Mouse (Mus musculus) lung, postnatal 0 days (tissue): ENCODE measurements at regions not wholly inside any gene's neighbourhood (a gene's known extent, or its start where the extent isn't known, plus 50 kb on each side); places are given as distances from the start of the nearest gene placed in this dataset.

Source experiments
- ATAC-seq: fragments of 200-750 bp; cut with Nextera tagmentation; 2 replicates; pipeline ENCODE4 v1.8.0; 2017; ENCODE audit warnings: moderate library complexity
- DNase-seq: peaks from one replicate; pipeline ENCODE4 v3.0.0-alpha.2; 2016; ENCODE audit warnings: low spot score
- H3K27ac ChIP-seq: fragments of 300-500 bp; sonication (generic); 2 replicates; pipeline ENCODE4 v1.5.1; 2014; ENCODE audit warnings: antibody characterized with exemption, mild to moderate bottlenecking, low read length, mixed read lengths
- H3K27me3 ChIP-seq: fragments of 300-500 bp; sonication (generic); replicated peaks from 2 replicates; pipeline ENCODE4 v1.6.1; 2014; ENCODE audit warnings: low read length, mixed read lengths; ENCODE audit not compliant: insufficient read depth
- H3K36me3 ChIP-seq: fragments of 300-500 bp; sonication (generic); 2 replicates; pipeline ENCODE4 v1.6.1; 2014; ENCODE audit warnings: low read length, mixed read lengths; ENCODE audit not compliant: insufficient read depth
- H3K4me1 ChIP-seq: fragments of 300-500 bp; sonication (generic); 2 replicates; pipeline ENCODE4 v1.6.1; 2014; ENCODE audit warnings: antibody characterized with exemption, low read depth, low read length, mixed read lengths; ENCODE audit not compliant: insufficient read depth
- H3K4me2 ChIP-seq: fragments of 300-500 bp; sonication (generic); replicated peaks from 2 replicates; pipeline ENCODE4 v1.6.1; 2014; ENCODE audit warnings: low read depth, mild to moderate bottlenecking, low read length, moderate library complexity, mixed read lengths
- H3K4me3 ChIP-seq: fragments of 300-500 bp; sonication (generic); 2 replicates; pipeline ENCODE4 v1.5.1; 2014; ENCODE audit warnings: low read depth, low read length
- H3K9ac ChIP-seq: fragments of 300-500 bp; sonication (generic); replicated peaks from 2 replicates; pipeline ENCODE4 v1.6.1; 2014; ENCODE audit warnings: low read depth, mild to moderate bottlenecking
- H3K9me3 ChIP-seq: fragments of 300-500 bp; sonication (generic); 2 replicates; pipeline ENCODE4 v1.6.1; 2016; ENCODE audit warnings: low read length, mixed read lengths
- CTCF ChIP-seq: IDR thresholded peaks from 2 replicates; pipeline ENCODE4 v1.5.1; 2016; ENCODE audit warnings: antibody characterized with exemption, mild to moderate bottlenecking
- EP300 ChIP-seq: IDR thresholded peaks from 2 replicates; pipeline ENCODE4 v1.6.1; 2016; ENCODE audit warnings: antibody characterized with exemption, mild to moderate bottlenecking, control low read depth
- WGBS: fragments of 180-500 bp; shearing (Covaris S2); extraction: QIAGEN DNeasy Blood & Tissue Kit; methylation state at CpG from one replicate; pipeline ENCODE4 v1.1.7; 2014; 5-methylcytosine and 5-hydroxymethylcytosine counted together

DNA sequence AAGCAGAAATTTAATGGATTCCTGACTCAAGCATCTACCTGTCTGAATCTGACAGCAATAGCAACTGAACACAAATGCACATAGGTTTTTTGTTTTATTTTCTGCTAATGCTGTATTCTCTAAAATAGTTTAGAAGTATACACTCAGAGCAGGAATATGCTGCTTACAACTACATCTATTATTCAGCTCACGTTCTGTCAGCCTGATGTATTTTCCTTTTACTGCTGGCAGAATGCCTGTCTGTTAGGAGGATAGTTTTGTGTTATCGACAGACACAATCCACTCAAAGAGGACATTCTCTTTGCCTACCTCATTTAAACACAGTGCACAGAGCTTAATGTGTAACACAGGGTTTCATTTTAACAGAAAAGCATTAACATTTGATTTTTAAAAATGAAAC is 269.8 kb upstream of the Chrm3 start:
- no peak overlapping the region for H3K9ac ChIP-seq
- H3K4me1 ChIP-seq, result no peaks in the 10 kb centered on the region
- no peak overlapping the region for H3K4me3 ChIP-seq
- H3K27me3 ChIP-seq, result no peaks in the 10 kb centered on the region
- H3K27ac ChIP-seq, result no peak overlapping the region
- 39% methylated on average over 2 of the region's 2 CpGs for WGBS
- no peaks in the 10 kb centered on the region for H3K9me3 ChIP-seq
- no peak for DNase-seq
- no peaks in the 10 kb centered on the region for H3K36me3 ChIP-seq
- TF ChIP-seq CTCF (no peak), EP300 (no peak)
- H3K4me2 ChIP-seq, result no peak overlapping the region
- ATAC-seq, result no peak

- no peaks in the 10 kb centered on the region for H3K27me3 ChIP-seq
Measured at GRCm38 (mm10) chr13:10619661-10620060, 259.0 kb upstream of the Chrm3 start.

GRCm38 (mm10) chr13:10618421-10618954 is 257.8 kb upstream of the Chrm3 start:
- Histone ChIP-seq H3K4me2 (no peak overlapping the region), H3K27me3 (no peaks in the 10 kb centered on the region), H3K4me1 (no peaks in the 10 kb centered on the region), H3K27ac (no peak overlapping the region), H3K9ac (no peak overlapping the region), H3K36me3 (no peaks in the 10 kb centered on the region), H3K4me3 (no peak overlapping the region), H3K9me3 (no peaks in the 10 kb centered on the region)
- 60% methylated on average over 3 of the region's 3 CpGs for WGBS
- TF ChIP-seq CTCF, result no peak
- TF ChIP-seq EP300, result no peak
- ATAC-seq (no peak), DNase-seq (no peak)

More at GRCm38 (mm10) chr13:10619661-10620060, 259.0 kb upstream of the Chrm3 start:
- no peak for TF ChIP-seq EP300
- no peak for TF ChIP-seq CTCF
- Histone ChIP-seq H3K4me2 (no peak overlapping the region), H3K9me3 (no peaks in the 10 kb centered on the region), H3K4me1 (no peaks in the 10 kb centered on the region), H3K9ac (no peak overlapping the region), H3K4me3 (no peak overlapping the region), H3K36me3 (no peaks in the 10 kb centered on the region), H3K27ac (no peak overlapping the region)
- DNase-seq (no peak), ATAC-seq (no peak)

DNA sequence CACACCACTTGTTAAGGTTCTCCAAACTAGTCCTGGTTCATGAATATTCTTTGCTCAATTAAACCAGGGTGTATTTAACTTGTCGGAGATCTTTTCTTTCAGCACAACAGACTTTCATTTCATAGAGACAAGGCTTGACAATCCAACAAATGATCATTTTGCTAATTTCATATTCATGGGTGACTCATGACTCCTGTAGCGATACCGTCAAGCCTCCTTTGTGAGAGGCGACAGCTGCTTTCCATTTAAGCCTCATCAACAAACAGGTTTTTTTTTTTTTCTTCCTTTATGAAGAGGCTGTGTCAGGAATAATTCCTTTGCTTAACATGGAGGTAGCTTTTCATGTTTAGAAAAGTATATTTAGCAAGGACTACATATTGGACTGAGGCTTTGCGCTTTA is 214.3 kb upstream of the Chrm3 start:
- H3K27ac ChIP-seq, result no peak overlapping the region
- DNase-seq (no peak), ATAC-seq (no peak)
- 86% methylated on average over 5 of the region's 5 CpGs for WGBS
- H3K36me3 ChIP-seq, result no peaks in the 10 kb centered on the region
- TF ChIP-seq EP300, result no peak
- TF ChIP-seq CTCF, result no peak
- no peaks in the 10 kb centered on the region for H3K27me3 ChIP-seq
- H3K4me3 ChIP-seq, result no peak overlapping the region
- no peaks in the 10 kb centered on the region for H3K4me1 ChIP-seq
- no peak overlapping the region for H3K4me2 ChIP-seq
- no peak overlapping the region for H3K9ac ChIP-seq
- no peaks in the 10 kb centered on the region for H3K9me3 ChIP-seq

GRCm38 (mm10) chr13:10566825-10567224 is 206.2 kb upstream of the Chrm3 start:
- 92% methylated on average over 1 of the region's 1 CpGs for WGBS
- DNase-seq (no peak), ATAC-seq (no peak)
- Histone ChIP-seq H3K27ac (no peak overlapping the region), H3K9ac (no peak overlapping the region), H3K4me2 (no peak overlapping the region), H3K27me3 (no peaks in the 10 kb centered on the region), H3K9me3 (no peaks in the 10 kb centered on the region), H3K4me1 (no peaks in the 10 kb centered on the region), H3K36me3 (no peaks in the 10 kb centered on the region), H3K4me3 (no peak overlapping the region)
- TF ChIP-seq CTCF (no peak), EP300 (no peak)

DNA sequence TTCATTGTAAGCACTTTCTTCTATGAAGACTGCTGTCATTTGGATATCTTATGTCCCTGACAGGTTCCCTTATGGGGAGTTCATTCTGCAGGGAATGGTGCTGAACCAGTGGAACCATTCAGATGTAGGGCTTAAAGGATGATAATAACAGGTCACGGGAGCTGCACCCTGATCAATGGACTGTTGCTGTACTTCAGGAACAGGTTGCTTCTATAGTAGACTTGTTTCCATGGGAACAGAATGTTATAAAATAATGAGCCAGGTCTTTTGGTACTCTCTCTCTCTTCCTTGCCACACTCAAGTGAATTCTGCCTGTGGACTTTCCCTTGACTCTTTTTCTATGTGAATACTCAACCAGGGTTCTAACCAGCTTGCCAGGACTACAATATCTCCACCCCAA is 196.9 kb upstream of the Chrm3 start:
- H3K4me3 ChIP-seq, result no peak overlapping the region
- no peaks in the 10 kb centered on the region for H3K27me3 ChIP-seq
- H3K4me1 ChIP-seq, result no peaks in the 10 kb centered on the region
- DNase-seq (no peak), ATAC-seq (no peak)
- no peak for TF ChIP-seq EP300
- no peak for TF ChIP-seq CTCF
- no peaks in the 10 kb centered on the region for H3K36me3 ChIP-seq
- H3K27ac ChIP-seq, result no peak overlapping the region
- H3K9ac ChIP-seq, result no peak overlapping the region
- WGBS, result 93% methylated on average over 1 of the region's 1 CpGs
- H3K9me3 ChIP-seq, result no peaks in the 10 kb centered on the region
- H3K4me2 ChIP-seq, result no peak overlapping the region

DNA sequence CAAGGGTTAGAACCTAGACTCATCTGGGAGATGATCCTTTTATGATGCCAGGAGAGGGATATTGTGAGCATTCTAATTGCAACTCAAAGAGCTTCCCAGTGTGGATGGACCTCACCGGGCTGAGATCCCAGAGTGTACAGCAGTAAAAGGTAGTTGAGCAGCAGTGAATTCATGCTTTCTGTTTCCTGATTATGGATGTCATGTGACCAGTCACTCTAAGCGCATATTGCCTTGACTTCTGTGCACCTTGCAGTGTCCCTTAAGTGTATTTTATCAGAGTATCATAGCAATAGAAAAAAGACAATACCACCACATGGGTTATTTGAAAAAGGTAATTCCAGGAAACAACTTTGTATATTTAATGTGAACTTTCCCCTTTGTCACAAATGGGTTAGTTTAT is 193.9 kb upstream of the Chrm3 start:
- no peaks in the 10 kb centered on the region for H3K36me3 ChIP-seq
- H3K4me2 ChIP-seq, result no peak overlapping the region
- no peak overlapping the region for H3K9ac ChIP-seq
- no peak overlapping the region for H3K27ac ChIP-seq
- H3K9me3 ChIP-seq, result no peaks in the 10 kb centered on the region
- WGBS, result 74% methylated on average over 2 of the region's 2 CpGs
- H3K27me3 ChIP-seq, result no peaks in the 10 kb centered on the region
- H3K4me1 ChIP-seq, result no peaks in the 10 kb centered on the region
- ATAC-seq (no peak), DNase-seq (no peak)
- no peak overlapping the region for H3K4me3 ChIP-seq
- TF ChIP-seq EP300 (no peak), CTCF (no peak)
